Mouse (Mus musculus) ZHBTc4 (cell line): ENCODE measurements around the gene Myzap.
A peak's percentile ranks its signal among the peaks of the same experiment; 100 is the strongest.

Experiments
- DNase-seq: peaks from one replicate; pipeline ENCODE4 v3.0.0-alpha.2; 2011; ENCODE audit warnings: low read depth, low spot score

The Myzap gene

DNA sequence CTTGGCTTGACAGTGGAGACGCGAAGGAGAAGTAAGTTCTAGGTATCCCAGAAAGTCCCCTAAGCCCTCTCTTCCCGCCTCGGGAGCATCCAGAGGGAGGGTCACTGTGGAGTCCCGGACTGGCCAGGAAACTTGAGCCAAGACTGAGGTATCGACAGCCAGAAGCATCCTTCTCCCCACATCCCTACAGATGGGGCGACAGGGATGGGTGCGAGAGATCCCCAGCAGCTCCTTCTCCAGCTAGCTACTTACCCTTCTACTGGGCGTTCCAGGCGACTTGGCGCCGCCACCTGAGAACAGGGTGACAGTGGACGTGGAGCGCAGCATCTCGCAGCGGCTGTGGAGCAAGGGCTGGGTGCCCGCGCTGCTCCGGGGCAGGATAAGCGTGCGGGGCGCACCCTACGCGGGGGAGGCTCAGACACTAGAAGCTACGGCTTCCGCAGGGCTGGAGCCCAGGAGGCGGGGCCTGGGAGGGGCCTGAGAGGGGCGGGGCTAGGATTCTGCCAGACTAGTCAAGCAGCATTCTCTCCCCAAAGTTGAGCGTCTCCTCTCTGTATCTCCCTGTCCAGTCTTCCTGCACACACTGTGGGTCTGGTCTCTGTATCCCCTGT lies at the start of gene Myzap:
Myzap (minus strand) TSS at position 423 of the 611 bp plus-strand sequence.
- DNase-seq, result peak; percentile 91

GRCm38 (mm10) chr9:71640361-71640927 lies 48.3 kb upstream of the Myzap start:
- no peak for DNase-seq

DNA sequence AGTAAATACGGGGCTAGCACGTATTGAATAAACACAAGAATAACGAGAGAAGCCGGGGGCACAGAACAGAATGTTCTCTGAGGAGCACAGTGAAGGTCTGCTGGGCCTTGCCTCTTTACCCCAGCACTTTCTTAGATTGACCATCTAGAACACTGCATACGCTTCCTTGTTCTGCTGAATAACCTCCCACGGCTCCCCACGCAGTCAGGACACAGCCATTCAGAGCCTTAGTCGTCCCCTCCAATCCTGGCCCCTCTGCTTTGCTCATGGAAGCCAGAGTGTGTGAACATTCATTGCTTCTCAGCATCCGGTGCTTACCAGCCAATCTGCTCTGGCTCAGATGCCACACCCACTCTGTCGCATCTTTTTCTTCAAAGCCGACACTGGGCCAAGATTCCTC lies 46.0 kb upstream of the Myzap start:
- DNase-seq, result peak; percentile 39

GRCm38 (mm10) chr9:71636854-71637253 lies 44.7 kb upstream of the Myzap start:
- DNase-seq, result no peak

DNA sequence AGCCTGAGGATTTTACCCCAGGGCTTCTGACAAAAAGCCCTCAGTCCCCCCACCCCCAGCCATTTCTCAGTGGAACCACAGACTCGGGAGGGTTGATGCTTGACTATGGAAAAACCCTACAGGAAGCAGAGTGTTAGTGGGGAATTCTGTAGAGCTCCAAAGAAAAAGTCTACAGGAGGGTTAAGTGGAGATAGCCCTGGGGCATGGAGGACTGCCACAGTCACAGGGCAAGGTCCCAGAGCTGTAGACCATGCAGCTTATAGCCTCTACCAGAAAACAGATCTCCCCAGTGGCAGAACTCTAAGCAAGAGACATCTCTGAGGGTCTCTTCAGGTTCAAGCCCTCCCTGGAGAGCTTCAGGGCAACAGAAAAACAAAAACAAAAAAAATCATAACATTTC lies 43.5 kb upstream of the Myzap start:
- no peak for DNase-seq

GRCm38 (mm10) chr9:71634916-71635315 lies 42.8 kb upstream of the Myzap start:
- DNase-seq, result no peak

DNA sequence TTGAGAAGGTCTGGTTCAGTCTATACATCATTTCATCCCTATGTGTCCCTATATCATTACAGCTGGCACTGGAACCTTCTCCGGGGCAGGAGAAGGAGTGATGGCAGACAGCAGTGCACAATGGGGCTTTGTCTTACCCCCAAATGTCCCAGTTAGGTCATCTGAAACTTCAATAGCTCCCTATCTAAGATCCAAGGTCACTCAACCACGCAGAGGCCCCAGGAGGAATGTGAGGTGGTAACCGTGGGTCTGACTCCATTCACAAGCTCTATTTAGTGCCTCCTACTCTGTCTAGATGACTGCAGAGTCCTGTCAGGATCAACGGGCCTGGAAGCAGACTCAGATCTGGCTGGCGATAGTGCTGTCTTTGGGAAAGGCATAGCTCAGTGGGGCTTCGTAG lies 36.8 kb upstream of the Myzap start:
- no peak for DNase-seq

DNA sequence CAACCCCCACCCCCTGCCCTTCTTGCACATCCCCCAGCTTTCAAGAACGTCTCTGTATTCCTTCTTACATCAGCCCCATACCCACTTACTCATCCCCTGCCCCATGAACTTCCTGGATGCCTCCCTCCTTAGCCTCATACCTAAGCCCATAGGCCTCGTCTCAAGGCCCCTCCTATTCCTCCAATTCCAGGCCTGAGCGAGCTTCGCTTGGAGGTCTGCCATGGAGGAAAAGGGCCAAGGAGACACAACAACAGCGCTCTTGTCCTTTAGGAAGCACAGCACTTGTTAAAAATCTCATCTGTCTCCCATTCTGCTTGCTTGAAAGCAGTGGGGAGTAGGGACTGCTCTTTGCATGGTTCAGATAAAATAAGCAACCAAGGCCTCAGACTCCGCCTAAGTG lies 36.1 kb upstream of the Myzap start:
- DNase-seq, result no peak

DNA sequence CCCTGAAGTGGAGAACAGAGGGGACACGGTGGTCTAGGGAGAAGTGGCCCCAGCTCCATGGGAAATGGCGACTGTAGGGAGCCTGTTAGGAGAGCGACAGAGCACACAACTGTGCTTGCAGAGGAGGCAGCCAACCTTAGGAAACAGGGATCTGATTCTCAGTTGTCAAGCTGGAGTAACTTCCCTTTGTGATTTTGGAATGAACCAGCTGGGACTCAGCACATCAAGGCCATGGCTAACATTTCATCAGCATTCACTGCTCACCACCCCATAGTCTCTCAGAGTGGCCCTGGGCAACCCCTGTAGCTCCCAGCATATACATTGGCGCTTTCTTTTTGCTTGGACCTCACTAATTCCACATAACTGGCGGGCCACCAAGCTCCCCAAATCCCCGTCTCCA lies 33.8 kb upstream of the Myzap start:
- no peak for DNase-seq

GRCm38 (mm10) chr9:71624793-71625495 lies 32.8 kb upstream of the Myzap start:
- DNase-seq, result peak; percentile 73

DNA sequence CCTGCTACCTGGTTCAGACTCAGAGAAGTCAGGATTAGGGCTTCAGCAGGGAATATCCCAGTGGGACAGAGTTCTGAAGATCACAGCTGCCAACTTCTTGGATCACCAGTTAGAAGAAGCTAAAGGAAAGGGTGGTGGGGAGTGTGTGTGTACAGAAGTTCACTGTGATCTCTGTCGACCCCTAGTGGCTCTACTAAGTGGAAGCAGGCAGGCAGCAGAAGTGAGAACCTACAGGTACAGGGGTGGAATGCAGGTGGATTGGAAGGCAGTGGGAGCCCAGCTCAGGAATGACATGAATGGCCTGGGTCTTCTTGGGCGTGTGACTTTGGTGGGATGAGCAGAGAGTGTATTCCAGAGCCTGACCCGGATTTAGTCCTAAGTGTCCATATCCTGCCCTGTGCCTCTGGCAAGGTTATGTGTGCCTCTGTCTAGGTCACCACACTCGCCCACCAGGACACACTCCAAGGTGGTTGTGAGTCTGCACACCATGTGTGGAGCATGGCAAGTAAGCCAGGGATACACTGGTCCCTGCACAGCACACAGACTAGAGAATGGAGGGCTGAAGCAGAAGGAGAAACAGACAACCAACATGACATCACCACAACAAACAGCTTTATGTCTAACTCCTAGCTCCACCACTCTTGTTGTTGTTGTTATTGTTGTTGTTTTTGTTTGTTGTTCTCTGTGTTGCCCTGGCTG lies 31.9 kb upstream of the Myzap start:
- DNase-seq, result peak; percentile 84

GRCm38 (mm10) chr9:71622593-71622992 lies 30.4 kb upstream of the Myzap start:
- DNase-seq, result no peak

DNA sequence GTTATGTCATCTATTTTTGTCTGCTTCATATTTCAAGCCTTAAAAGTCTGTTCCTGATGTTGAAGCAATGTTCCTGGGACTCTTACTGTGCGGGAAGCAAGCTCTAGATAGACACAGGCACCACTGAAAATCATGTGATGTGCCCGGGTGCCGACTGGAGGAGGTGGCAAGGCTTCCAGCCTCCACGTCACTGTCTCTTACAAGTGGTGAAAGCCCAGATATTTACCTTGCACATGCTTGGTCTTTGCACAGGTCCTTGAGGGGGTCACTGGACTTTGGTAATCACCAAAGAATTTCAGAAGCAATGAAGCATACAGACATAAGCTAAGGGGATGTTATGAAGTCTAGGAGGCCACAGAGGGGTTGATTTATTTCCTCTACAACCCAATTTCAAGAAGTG lies 29.8 kb upstream of the Myzap start:
- DNase-seq, result no peak

DNA sequence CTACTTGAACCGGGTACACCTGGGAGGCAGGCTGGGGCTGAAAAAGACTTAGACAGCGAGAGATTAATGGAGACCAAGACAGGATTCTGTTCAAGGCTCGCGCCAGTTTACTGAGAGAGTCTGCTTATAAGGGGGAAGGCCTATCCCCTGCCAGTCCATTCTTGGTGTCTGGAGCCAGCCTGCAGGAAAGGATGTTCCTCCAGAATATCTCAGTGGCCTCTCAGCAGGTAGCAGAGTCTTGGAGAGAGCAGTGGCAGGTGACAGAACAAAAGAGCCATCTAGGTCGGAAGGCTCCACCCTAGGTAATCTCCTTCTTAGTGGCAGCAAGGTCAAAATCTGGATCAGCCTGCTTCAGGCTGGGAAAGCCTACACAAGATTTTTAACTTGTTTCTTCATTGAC lies 28.0 kb upstream of the Myzap start:
- DNase-seq, result peak; percentile 54

DNA sequence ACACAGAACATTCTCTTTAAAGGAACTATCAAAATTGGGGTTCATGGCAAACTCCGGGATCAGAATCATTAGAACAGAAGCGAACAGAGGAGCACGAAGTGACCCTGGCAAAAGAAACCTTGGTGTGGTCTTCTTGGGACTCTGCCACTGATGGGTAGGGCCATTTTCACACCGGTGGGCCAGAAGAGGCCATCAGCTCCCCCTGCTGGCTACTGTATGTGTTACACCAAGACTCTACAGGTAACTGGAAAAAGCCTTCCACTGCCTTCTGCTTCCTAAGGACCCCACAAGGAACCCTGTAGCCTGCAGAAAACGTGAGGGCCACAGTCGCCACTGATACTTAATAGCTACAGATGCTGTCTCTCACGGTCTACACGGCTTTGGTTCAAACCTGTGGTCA lies 25.2 kb upstream of the Myzap start:
- peak; percentile 67 for DNase-seq

DNA sequence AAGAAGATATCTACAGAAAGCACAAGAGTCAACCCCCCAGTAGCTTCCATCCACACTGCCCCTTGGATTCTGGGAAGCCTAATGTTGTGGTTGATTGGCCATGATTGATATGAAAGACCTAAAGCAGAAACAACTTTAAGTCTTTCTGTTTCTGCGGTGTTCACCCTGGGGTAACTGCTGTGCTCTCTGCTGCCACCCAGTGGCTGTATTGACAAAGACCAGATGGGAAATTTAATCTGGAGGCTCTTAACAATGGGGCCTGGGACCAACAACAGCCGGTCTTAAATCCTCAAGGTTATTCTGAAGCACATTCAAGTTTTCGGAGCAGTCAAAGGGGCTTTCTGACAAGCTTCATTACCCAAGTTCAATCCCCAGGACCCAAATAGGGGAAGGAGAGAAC lies 24.0 kb upstream of the Myzap start:
- DNase-seq, result peak; percentile 89

- peak; percentile 76 for DNase-seq
Observed at GRCm38 (mm10) chr9:71614643-71615042, 22.5 kb upstream of the Myzap start.

- peak; percentile 74 for DNase-seq
Observed at GRCm38 (mm10) chr9:71612981-71613380, 20.8 kb upstream of the Myzap start.

DNA sequence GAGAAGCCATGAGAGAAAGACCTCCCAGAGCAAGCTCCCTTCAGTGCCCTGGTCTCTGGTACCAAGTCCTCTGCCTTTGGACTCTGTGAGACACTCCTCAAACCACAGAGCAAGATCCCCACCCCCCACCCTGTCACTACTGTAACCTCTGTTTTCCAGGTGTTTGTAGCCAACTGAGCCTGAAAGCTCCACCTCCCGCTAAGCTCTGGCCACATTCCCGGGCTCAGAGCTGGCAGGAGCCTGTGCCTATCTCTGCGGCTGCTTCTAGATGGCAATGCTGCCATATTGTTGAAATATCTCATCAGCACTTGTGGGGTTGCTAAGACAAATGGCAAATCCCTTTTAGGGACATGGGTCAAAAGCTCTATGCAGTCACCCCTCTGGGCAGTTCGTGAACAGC lies 19.7 kb upstream of the Myzap start:
- no peak for DNase-seq

GRCm38 (mm10) chr9:71609010-71609409 lies 16.9 kb upstream of the Myzap start:
- DNase-seq, result no peak

GRCm38 (mm10) chr9:71606296-71607057 lies 14.3 kb upstream of the Myzap start:
- DNase-seq, result no peak
